Mouse (Mus musculus): ENCODE results near the gene Tcl1b2. TPM values are rescaled to one million over a fixed set of nuclear protein-coding genes. Genes with fewer than 3 reads are reported as not detected.

Tcl1b2 gene
- polyA plus RNA-seq (2015; fragmentation: Nextera tagmentation; extraction: Ambion mirVana) = not detected in 2 replicates

- ATAC-seq (ENCODE audit: low FRiP score, low TSS enrichment) = no peak
- Histone ChIP-seq H3K4me1 (replicated peaks; ENCODE audit: control insufficient read depth, insufficient read depth) (no peaks in the 10 kb centered on the region), H3K9ac (ENCODE audit: low read length) (no peak within 1 kb of the TSS), H3K4me3 (ENCODE audit: low read depth, low read length) (no peak within 1 kb of the TSS), H3K27ac (replicated peaks) (no peak within 1 kb of the TSS), H3K4me2 (replicated peaks; ENCODE audit: low read depth) (no peak within 1 kb of the TSS), H3K36me3 (ENCODE audit: control insufficient read depth, insufficient read depth, low read length) (no peaks in the 10 kb centered on the region), H3K9me3 (ENCODE audit: control insufficient read depth, low read length) (no peaks in the 10 kb centered on the region), H3K27me3 (ENCODE audit: control insufficient read depth, insufficient read depth, low read length) (no peaks in the 10 kb centered on the region)
- WGBS = 74% methylated on average over 3 of the region's 3 CpGs
- no peak for TF ChIP-seq CTCF (IDR thresholded peaks at IDR 0.05; ENCODE audit: low read depth)
- no peak for DNase-seq (ENCODE audit: low spot score)
These were observed at the start of gene Tcl1b2 for GRCm38 (mm10) chr12:105145714-105146113. Tcl1b2 (plus strand) TSS chr12:105146014.

DNA sequence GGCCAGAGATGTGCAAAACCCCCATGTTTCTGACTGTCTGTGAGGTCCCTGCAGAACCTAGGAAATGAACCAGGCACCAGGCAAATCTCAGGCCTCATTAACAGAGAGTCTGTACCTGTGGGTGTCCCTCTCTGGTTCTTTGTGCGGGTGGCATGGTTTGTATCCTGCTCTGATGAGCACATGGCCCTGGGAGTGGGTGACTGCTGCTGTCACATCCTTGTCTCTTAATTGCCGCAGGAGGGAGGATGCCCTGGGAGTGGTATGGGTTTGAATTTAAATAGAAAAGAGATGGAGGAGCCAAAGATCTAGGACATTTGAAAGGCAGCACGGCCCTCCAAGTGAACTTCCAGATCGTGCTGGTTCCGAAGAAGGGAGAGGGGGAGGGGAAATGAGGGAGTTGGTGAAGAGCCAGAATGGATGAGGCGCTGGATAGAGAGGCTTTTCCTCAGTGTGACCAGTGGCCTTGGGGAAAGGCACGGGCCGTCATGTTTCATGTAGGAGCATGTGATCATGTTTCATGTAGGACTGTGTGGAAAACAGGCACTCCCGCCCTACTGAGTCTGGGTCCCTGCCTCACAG lies 46.3 kb upstream of the Tcl1b2 start:
- Histone ChIP-seq H3K27me3 (ENCODE audit: control insufficient read depth, insufficient read depth, low read length) (no peaks in the 10 kb centered on the region), H3K9me3 (ENCODE audit: control insufficient read depth, low read length) (no peaks in the 10 kb centered on the region), H3K36me3 (ENCODE audit: control insufficient read depth, insufficient read depth, low read length) (no peaks in the 10 kb centered on the region), H3K27ac (replicated peaks) (no peak overlapping the region), H3K4me1 (replicated peaks; ENCODE audit: control insufficient read depth, insufficient read depth) (no peaks in the 10 kb centered on the region), H3K4me3 (ENCODE audit: low read depth, low read length) (no peak overlapping the region), H3K4me2 (replicated peaks; ENCODE audit: low read depth) (no peak overlapping the region), H3K9ac (ENCODE audit: low read length) (no peak overlapping the region)
- TF ChIP-seq CTCF (IDR thresholded peaks at IDR 0.05; ENCODE audit: low read depth) (no peak), EP300 (optimal IDR thresholded peaks at IDR 0.05) (no peak)
- 64% methylated on average over 9 of the region's 9 CpGs for WGBS
- ATAC-seq (ENCODE audit: low FRiP score, low TSS enrichment) = no peak
- no peak for DNase-seq (ENCODE audit: low spot score)

DNA sequence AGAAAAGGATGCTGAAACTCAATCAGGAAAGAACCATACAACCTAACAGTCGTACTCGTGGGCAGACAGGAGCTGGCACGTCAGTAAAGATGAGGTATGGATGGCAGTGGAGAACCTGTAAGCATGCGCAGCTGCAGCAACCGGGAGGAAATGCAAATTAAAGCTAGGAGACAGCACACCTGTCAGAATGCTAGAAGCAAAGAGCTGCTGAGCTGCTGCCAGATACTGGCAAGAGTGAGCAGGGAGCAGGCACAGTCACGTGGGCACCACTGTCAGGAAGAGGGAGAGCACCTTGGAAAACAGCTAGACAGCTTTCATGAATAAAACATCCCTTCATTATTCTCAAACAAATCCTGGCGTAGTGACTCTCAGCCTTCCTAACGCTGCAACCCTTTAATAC lies 42.9 kb upstream of the Tcl1b2 start:
- Histone ChIP-seq H3K9me3 (ENCODE audit: control insufficient read depth, low read length) (no peaks in the 10 kb centered on the region), H3K4me2 (replicated peaks; ENCODE audit: low read depth) (no peak overlapping the region), H3K4me1 (replicated peaks; ENCODE audit: control insufficient read depth, insufficient read depth) (no peaks in the 10 kb centered on the region), H3K36me3 (ENCODE audit: control insufficient read depth, insufficient read depth, low read length) (no peaks in the 10 kb centered on the region), H3K9ac (ENCODE audit: low read length) (no peak overlapping the region), H3K27ac (replicated peaks) (no peak overlapping the region), H3K27me3 (ENCODE audit: control insufficient read depth, insufficient read depth, low read length) (no peaks in the 10 kb centered on the region), H3K4me3 (ENCODE audit: low read depth, low read length) (no peak overlapping the region)
- DNase-seq (ENCODE audit: low spot score) = no peak
- TF ChIP-seq EP300 (optimal IDR thresholded peaks at IDR 0.05) (no peak), CTCF (IDR thresholded peaks at IDR 0.05; ENCODE audit: low read depth) (no peak)
- no peak for ATAC-seq (ENCODE audit: low FRiP score, low TSS enrichment)
- WGBS = 39% methylated on average over 8 of the region's 8 CpGs

DNA sequence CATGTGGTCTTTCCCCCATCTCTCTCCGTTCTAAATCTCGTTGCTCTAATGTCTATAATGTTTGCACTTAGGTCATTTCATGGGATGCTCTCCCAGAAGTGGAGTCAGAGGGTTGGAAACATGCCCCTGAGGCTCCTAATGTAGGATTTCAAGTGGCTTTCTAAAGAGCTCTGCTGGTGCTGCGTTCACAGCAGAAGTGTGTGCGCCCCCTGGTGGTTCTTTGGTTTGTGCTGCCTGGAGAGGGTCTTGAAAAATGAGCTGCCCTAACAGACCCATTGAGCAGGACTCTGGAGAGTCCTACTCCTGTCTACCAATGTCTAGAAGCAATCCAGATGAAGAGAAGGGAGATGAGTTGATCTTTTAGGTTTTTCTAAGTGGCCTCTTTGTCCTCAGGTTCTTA lies 41.8 kb upstream of the Tcl1b2 start:
- WGBS = under 1% methylated on average over 4 of the region's 4 CpGs
- H3K36me3 ChIP-seq (ENCODE audit: control insufficient read depth, insufficient read depth, low read length) = no peaks in the 10 kb centered on the region
- no peak overlapping the region for H3K9ac ChIP-seq (ENCODE audit: low read length)
- H3K27ac ChIP-seq (replicated peaks) = no peak overlapping the region
- H3K27me3 ChIP-seq (ENCODE audit: control insufficient read depth, insufficient read depth, low read length) = no peaks in the 10 kb centered on the region
- ATAC-seq (ENCODE audit: low FRiP score, low TSS enrichment) (no peak), DNase-seq (ENCODE audit: low spot score) (peak; percentile 75)
- no peaks in the 10 kb centered on the region for H3K9me3 ChIP-seq (ENCODE audit: control insufficient read depth, low read length)
- H3K4me2 ChIP-seq (replicated peaks; ENCODE audit: low read depth) = no peak overlapping the region
- H3K4me1 ChIP-seq (replicated peaks; ENCODE audit: control insufficient read depth, insufficient read depth) = no peaks in the 10 kb centered on the region
- TF ChIP-seq EP300 (optimal IDR thresholded peaks at IDR 0.05) (no peak), CTCF (IDR thresholded peaks at IDR 0.05; ENCODE audit: low read depth) (peak; percentile 85)
- H3K4me3 ChIP-seq (ENCODE audit: low read depth, low read length) = no peak overlapping the region

- 80% methylated on average over 5 of the region's 5 CpGs for WGBS
These were observed 40.5 kb upstream of the Tcl1b2 start for GRCm38 (mm10) chr12:105105326-105105725.

DNA sequence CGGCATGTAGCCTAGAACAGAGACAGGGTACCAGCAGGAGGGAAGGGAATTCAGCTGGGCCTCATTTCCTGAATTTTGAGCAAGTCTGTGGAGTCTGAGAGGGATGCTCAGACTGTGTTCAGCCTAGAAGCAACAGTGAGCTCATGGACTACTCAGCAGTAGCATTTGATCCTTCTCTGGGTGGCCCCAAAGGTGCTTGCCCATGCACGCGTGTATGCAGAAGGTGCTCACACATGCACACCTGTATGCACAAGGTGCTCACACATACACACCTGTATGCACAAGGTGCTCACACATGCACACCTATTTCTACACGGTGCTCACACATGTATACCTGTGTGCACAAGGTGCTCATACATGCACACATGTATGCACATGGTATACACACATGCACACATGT lies 37.0 kb upstream of the Tcl1b2 start:
- 98% methylated on average over 4 of the region's 4 CpGs for WGBS

More at GRCm38 (mm10) chr12:105105326-105105725, 40.5 kb upstream of the Tcl1b2 start:
- no peaks in the 10 kb centered on the region for H3K4me1 ChIP-seq (replicated peaks; ENCODE audit: control insufficient read depth, insufficient read depth)
- no peaks in the 10 kb centered on the region for H3K9me3 ChIP-seq (ENCODE audit: control insufficient read depth, low read length)
- no peaks in the 10 kb centered on the region for H3K36me3 ChIP-seq (ENCODE audit: control insufficient read depth, insufficient read depth, low read length)
- no peak overlapping the region for H3K27ac ChIP-seq (replicated peaks)
- H3K9ac ChIP-seq (ENCODE audit: low read length) = no peak overlapping the region
- no peaks in the 10 kb centered on the region for H3K27me3 ChIP-seq (ENCODE audit: control insufficient read depth, insufficient read depth, low read length)
- TF ChIP-seq EP300 (optimal IDR thresholded peaks at IDR 0.05) = no peak
- no peak for TF ChIP-seq CTCF (IDR thresholded peaks at IDR 0.05; ENCODE audit: low read depth)
- no peak overlapping the region for H3K4me3 ChIP-seq (ENCODE audit: low read depth, low read length)
- DNase-seq (ENCODE audit: low spot score) (no peak), ATAC-seq (ENCODE audit: low FRiP score, low TSS enrichment) (no peak)
- H3K4me2 ChIP-seq (replicated peaks; ENCODE audit: low read depth) = no peak overlapping the region

More for the DNA sequence above, 37.0 kb upstream of the Tcl1b2 start:
- H3K27me3 ChIP-seq (ENCODE audit: control insufficient read depth, insufficient read depth, low read length) = no peaks in the 10 kb centered on the region
- H3K9ac ChIP-seq (ENCODE audit: low read length) = no peak overlapping the region
- no peaks in the 10 kb centered on the region for H3K9me3 ChIP-seq (ENCODE audit: control insufficient read depth, low read length)
- H3K4me2 ChIP-seq (replicated peaks; ENCODE audit: low read depth) = no peak overlapping the region
- 0 out of 2 replicates have a peak, but pooled peaks cover 3% of the 10 kb centered on the region for H3K4me1 ChIP-seq (replicated peaks; ENCODE audit: control insufficient read depth, insufficient read depth)
- no peak for TF ChIP-seq CTCF (IDR thresholded peaks at IDR 0.05; ENCODE audit: low read depth)
- no peak for TF ChIP-seq EP300 (optimal IDR thresholded peaks at IDR 0.05)
- no peak overlapping the region for H3K4me3 ChIP-seq (ENCODE audit: low read depth, low read length)
- no peak for ATAC-seq (ENCODE audit: low FRiP score, low TSS enrichment)
- H3K36me3 ChIP-seq (ENCODE audit: control insufficient read depth, insufficient read depth, low read length) = no peaks in the 10 kb centered on the region
- no peak overlapping the region for H3K27ac ChIP-seq (replicated peaks)
- DNase-seq (ENCODE audit: low spot score) = no peak

Data from stomach, postnatal 0 days (tissue).